Mouse (Mus musculus) adrenal gland, postnatal 25 days (tissue): ENCODE results near the gene Ssbp3. TPM values are rescaled to one million over a fixed set of nuclear protein-coding genes. Genes with fewer than 3 reads are reported as not detected.

Experiments used
- DNase-seq: peaks from one replicate; pipeline ENCODE4 v3.0.0; 2021; ENCODE audit warnings: mixed read lengths
- total RNA-seq: library from RNA; stranded (reverse); gene quantifications from 2 replicates; pipeline ENCODE4 v1.2.3, GENCODE M21; 2021

Gene Ssbp3
- total RNA-seq, 1 experiment from 2014 or later: 82.6 TPM

GRCm38 (mm10) chr4:107051889-107052288, 141.4 kb downstream of the Ssbp3 start:
- DNase-seq: peak; percentile 33

- DNase-seq: no peak
Observed at GRCm38 (mm10) chr4:107052962-107053553, 142.6 kb downstream of the Ssbp3 start.

GRCm38 (mm10) chr4:107056088-107056487, 145.6 kb downstream of the Ssbp3 start:
- DNase-seq: no peak

DNA sequence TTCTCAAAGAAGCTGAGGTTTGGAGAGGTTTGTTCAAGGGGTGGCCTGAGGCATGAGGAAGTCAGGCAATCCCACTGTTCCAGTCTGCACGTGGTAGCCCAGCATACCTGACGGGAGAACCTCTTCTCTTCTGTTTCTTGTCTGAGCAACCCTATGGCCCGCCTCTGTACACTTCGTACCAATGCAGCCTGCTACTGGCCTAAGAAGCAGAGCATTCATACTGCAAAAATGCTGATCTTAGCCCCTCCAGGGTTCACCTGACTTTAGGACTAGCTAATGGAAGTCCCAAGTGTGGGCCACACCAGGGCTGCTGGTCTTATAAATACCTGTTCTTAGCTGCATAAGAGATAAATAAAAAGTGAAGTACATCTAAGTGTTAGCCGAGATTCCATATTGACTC, 147.8 kb downstream of the Ssbp3 start:
- no peak for DNase-seq

GRCm38 (mm10) chr4:107058781-107059180, 148.3 kb downstream of the Ssbp3 start:
- no peak for DNase-seq

GRCm38 (mm10) chr4:107061560-107061959, 151.1 kb downstream of the Ssbp3 start:
- no peak for DNase-seq

DNA sequence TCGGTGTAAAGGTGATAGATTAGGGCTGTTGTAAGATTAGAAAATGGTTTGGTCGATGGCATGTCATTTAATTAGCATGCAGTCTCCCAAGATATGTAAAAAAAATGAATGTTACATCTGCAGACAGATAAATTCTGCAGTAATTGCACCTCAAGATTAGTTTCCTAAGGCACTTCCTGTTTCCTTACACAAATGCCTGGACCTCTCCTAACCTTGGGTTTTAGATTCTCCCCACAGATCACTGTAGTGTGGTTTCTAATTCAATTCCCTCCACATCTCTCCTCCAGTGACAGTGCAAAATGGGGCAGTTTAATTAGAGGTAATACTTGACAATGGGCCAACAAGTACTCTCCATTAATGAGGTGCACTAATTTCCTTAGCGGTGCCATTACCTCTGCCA, 152.7 kb downstream of the Ssbp3 start:
- DNase-seq: no peak

DNA sequence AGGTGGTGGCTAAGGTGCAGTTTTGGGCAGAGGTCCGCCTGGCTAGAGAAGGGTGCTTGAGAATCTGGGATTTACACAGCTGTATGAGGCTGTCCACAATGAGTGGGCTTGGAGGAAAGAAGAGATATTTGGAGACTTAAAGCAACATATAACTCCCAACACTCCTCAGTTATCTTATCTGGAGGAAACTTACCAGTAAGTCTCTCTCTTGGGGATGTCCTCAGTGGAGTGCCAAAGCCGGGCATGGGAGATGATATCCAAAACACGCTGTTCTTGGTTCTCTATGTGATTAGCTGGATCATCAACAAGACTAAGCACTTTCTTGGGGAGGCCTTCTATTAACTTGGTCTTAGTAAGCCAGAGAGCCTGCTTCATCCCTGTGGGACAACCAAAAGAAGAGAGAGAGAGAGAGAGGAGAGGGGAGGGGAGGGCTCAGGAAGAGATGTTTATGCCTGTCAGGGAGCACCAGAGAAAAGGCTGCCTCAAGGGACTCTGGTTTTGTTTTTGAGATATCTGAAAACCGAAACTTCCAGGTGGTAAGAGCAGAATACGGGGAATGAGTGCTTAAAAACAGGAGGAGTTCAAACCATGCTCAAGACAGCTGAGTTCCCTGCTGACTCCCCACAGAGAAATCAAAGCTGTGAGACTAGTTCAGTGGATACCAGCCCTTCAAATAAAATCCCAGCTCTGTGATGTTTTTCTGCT, 154.0 kb downstream of the Ssbp3 start:
- no peak for DNase-seq

DNA sequence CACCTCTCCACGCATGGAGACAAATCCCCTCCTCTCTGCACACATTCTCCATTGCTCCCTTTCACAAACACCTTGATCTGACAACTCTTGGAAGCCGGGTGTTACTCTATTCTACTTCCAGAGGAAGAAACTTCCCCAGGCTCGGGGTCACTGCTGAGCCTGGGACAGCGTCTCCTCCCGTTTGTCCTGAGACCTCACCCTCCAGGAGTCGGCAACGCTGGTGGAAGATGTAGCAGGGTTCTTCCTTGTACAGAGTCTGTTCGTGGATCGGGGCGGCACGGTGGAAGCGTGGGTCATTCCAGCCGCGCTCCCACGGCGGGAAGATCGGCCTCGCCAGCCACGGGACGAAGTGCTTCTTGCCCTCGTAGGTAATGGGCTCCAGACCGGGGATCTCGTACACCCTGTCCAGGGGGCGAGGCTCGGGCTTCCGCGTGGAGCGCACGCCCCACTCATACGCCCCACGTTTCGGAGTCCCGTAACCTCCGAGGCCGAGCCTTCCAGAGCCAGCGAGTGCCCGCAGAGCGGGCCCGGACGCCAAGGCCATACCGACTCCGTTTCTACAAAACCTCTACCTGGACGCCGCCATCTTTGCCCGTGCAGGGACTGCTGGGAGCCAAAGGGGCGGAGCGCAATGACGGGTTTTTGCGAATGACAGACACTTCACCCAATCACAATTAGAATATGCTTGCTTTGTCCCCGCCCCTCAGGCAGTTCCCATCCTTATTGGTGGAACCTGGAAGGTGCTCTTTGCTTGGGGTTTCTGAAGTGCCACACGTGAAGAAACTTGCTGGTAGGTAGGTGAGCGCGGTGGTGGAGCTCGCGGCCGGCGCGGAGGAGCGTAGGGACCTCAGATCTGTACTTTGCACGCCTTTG, 156.0 kb downstream of the Ssbp3 start, which contains the start of the genes Mrpl37 and Cyb5rl:
Mrpl37 (minus strand) TSS at position 617 of the 873 bp plus-strand sequence.
Cyb5rl (plus strand) TSS at position 737 of the 873 bp plus-strand sequence.
- DNase-seq: peak; percentile 91

DNA sequence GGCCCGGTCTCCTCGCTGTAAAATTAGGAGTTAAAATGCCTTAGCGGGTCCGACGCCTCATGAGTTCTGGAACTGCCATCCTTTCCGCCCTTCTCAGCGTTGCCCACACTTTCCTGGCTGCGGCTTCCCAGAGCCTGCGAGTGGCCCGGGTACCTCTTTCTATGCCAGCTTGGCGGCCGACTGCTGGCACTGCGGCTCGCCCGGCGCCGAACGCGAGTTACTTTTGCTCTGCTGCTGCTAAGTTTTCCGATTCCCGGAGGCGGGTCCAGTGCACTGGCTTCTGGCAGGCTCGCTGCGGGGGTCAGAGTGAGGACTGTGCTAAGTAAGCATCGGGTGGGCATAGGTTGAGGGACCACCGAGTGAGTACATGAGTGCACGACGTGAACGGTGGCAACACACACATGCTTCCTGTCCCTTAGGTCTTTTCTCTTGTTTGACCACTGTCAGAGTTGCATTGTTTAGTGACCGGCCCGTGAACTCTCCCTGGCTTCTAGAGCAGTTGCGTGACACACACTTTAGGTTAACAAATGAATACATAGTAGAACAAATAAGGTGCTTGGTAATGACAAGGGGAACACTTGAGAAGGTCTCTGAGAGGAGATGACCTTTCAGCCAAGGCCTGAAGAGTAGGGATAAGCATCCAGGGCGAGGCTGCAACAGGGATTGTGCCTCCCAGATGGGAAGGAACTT, 156.8 kb downstream of the Ssbp3 start:
- peak; percentile 53 for DNase-seq

- DNase-seq: no peak
Observed at GRCm38 (mm10) chr4:107072343-107072742, 161.8 kb downstream of the Ssbp3 start.

GRCm38 (mm10) chr4:107075456-107075855, 165.0 kb downstream of the Ssbp3 start:
- DNase-seq: no peak

GRCm38 (mm10) chr4:107078894-107079293, 168.4 kb downstream of the Ssbp3 start:
- DNase-seq: no peak

GRCm38 (mm10) chr4:107079716-107080115, 169.2 kb downstream of the Ssbp3 start:
- DNase-seq: no peak

DNA sequence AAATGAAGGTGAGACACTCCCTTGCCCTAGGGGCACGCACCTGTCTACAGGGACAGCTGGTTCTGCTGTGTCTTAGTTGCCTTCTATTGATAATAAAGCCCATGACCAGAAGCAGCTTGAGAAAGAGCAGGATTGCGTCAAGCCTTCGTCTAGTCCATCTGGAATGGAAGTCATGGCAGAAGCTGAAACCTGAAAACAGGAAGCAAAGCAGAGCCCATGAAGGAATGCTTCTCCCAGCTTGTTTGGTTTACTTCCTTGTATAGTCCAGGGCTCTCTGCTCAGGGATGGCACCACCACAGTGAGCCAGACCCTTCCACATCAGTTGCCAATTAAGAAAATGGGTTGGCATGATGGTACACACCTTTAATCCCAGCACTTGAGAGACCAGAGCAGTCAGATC, 171.7 kb downstream of the Ssbp3 start:
- DNase-seq: no peak

GRCm38 (mm10) chr4:107083126-107083525, 172.6 kb downstream of the Ssbp3 start:
- no peak for DNase-seq

GRCm38 (mm10) chr4:107084343-107084742, 173.8 kb downstream of the Ssbp3 start:
- peak; percentile 53 for DNase-seq

DNA sequence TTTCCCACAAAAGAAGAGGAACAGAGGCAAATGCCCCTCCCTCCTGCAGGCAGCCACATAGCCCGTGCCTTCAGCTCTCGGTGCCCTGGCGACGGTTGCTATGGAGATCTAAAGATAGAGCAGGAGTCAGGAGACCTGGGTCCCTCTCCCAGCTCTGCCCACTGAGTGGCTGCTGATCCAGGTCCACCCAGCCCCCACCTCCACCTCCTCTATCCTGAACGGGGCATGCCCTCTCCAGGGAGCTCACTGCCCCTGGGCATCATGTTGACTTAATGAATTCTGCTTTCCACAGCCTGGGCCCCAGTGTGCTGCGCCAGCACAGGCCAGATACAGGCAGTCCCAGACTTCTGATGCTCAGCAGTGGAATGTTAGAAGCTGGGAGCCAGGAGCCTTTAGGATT, 174.4 kb downstream of the Ssbp3 start:
- DNase-seq: peak; percentile 59

DNA sequence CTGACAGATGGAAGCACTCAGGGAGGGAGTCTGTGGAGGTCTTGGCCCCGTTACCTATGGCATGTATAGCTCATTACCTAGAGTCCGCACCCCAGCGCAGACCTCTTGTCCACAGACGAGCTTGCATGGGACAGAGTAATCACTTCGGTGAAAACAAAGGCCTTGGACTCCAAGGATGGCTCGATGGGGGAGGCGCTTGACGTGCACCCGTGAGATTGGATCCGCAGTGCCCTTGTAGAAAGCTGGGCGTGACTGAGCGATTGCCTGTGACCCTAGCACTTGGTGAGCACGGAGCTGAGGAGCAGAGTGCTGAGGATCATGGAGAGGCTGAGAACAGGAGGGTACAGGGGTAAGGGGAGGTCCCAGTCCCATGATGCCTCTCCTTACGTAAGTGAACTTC, 181.2 kb downstream of the Ssbp3 start:
- DNase-seq: peak; percentile 72

GRCm38 (mm10) chr4:107094484-107095187, 184.1 kb downstream of the Ssbp3 start:
- DNase-seq: no peak

- DNase-seq: no peak
Observed at GRCm38 (mm10) chr4:107096043-107096442, 185.5 kb downstream of the Ssbp3 start.
